Mouse (Mus musculus): ENCODE data around the gene Emilin2. TPM values are rescaled to one million over a fixed set of nuclear protein-coding genes. Genes with fewer than 3 reads are reported as not detected.
A peak's percentile ranks its signal among the peaks of the same experiment; 100 is the strongest.

The Emilin2 gene
- polyA plus RNA-seq, 1 experiment from 2014 or later: 32.9 TPM

DNA sequence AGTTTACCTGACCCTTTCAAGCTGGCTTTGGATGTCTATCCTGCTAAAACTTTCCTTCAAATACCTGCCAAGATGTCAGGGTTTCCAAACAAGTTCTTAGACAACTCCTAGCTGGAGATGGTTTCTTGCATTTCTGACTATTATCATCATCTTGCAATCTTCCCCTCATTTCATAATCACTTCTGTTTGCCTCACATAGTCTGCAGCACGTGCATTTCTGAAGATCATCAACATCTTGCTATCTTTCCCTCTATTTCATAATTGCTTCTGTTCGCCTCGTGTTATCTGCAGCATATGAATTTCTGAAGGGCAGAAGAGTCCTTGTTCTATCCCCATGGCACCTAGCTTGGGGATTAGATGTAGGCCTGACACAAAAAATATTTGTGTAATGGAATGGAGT lies 17.2 kb downstream of the Emilin2 start:
- Histone ChIP-seq H3K27me3 (no peaks in the 10 kb centered on the region), H3K27ac (no peak overlapping the region), H3K4me3 (no peak overlapping the region), H3K9me3 (no peaks in the 10 kb centered on the region), H3K4me2 (no peak overlapping the region), H3K9ac (no peak overlapping the region), H3K36me3 (no peaks in the 10 kb centered on the region), H3K4me1 (peaks cover 13% of the 10 kb centered on the region)
- no peak for ATAC-seq (ENCODE audit: insufficient number of reproducible peaks, low FRiP score, low TSS enrichment, low read depth)
- WGBS: 81% methylated on average over 3 of the region's 3 CpGs

DNA sequence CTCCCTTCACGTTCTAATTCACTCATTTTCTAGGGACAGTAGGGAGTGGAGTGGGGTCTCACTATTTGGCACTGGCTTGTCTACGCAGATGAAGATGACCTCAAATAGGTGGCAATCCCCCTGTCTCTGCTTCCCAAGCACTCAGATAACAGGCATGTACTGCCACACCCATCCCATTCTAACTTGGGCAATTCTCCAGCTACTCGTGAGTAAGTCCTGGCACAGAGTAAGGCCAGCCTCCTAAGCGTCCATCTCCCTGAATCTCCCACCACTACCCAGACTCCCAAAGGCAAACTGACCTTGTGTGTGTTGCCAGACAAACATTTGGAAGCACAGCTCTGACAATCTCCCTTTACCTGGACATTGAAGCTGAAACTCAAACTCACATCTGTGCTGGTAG lies 18.9 kb downstream of the Emilin2 start:
- WGBS: 73% methylated on average over 4 of the region's 4 CpGs
- no peak for ATAC-seq (ENCODE audit: insufficient number of reproducible peaks, low FRiP score, low TSS enrichment, low read depth)
- H3K4me2 ChIP-seq: no peak overlapping the region

DNA sequence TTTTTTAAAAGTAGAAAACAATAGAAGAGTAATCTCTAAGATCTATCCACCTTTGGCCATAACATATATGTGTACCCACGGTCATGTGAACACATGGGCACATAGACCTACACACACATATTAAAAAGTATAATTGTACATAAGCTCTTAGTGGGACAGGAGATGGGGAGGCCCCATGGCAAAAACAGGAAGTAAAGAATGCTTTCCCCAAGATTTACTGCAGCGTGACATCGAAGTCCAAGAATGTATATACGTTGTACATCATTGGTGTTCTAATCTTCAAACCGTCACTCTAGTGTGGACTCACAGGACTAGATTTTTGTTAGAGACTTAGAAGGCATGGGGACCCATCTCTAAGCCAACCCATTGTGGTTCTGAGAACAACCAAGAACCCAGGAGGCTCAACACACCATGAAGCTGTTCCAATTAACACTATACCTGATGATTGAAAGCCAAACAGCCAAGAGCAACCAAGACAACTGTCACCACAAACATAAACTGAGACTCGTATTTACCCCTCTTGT lies 19.8 kb downstream of the Emilin2 start:
- Histone ChIP-seq H3K4me1 (peaks cover 15% of the 10 kb centered on the region), H3K36me3 (no peaks in the 10 kb centered on the region), H3K27me3 (no peaks in the 10 kb centered on the region), H3K9me3 (no peaks in the 10 kb centered on the region), H3K27ac (no peak overlapping the region), H3K9ac (no peak overlapping the region), H3K4me2 (no peak overlapping the region), H3K4me3 (no peak overlapping the region)
- no peak for ATAC-seq (ENCODE audit: insufficient number of reproducible peaks, low FRiP score, low TSS enrichment, low read depth)
- WGBS: 89% methylated on average over 6 of the region's 6 CpGs

More for the DNA sequence above, 18.9 kb downstream of the Emilin2 start:
- H3K27ac ChIP-seq: no peak overlapping the region
- no peaks in the 10 kb centered on the region for H3K9me3 ChIP-seq
- no peaks in the 10 kb centered on the region for H3K36me3 ChIP-seq
- no peaks in the 10 kb centered on the region for H3K27me3 ChIP-seq
- peaks cover 15% of the 10 kb centered on the region for H3K4me1 ChIP-seq
- H3K4me3 ChIP-seq: no peak overlapping the region
- H3K9ac ChIP-seq: no peak overlapping the region

DNA sequence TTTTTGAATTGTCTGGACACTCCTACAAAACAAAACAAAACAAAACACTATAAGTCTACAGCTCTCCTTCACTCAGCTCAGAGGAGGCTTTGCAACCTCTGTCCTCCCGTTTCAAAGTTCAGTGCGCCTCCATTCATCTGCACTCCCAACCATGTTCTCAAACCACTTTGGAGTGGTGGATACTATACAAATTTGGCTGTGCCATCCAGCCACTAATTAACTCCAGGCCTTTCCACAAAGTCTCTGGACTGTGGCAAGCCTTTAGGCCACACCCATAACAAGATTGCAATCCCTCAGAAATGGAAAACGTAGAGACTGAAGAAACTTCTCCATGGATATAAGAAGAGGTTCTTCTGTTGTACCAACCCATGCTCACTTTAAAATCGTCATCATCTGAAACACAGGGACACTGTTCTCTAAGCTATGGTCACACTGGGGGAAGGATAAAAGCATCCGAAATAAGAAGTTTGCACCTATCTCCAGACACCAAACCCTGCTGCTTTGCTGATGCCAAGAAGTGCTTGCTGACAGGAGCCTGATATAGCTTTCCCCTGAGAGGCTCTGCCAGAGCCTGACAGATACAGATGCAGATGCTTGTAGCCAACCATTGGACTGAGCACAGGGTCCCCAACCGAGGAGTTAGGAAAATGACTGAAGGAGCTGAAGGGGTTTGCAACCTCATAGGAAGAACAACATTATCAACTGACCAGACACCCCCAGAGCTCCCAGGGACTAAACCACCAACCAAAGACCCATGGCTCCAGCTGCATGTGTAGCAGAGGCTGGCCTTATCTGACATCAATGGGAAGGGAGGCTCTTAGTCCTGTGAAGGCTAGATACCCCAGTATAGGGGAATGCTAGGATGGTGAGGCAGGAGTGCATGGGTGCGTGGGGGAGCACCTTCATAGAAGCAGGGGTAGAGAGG lies 21.0 kb downstream of the Emilin2 start:
- Histone ChIP-seq H3K9me3 (no peaks in the 10 kb centered on the region), H3K4me2 (no peak overlapping the region), H3K36me3 (no peaks in the 10 kb centered on the region), H3K27ac (peak overlapping the region; percentile 55), H3K9ac (no peak overlapping the region), H3K27me3 (no peaks in the 10 kb centered on the region), H3K4me3 (no peak overlapping the region), H3K4me1 (peaks cover 19% of the 10 kb centered on the region)
- ATAC-seq (ENCODE audit: insufficient number of reproducible peaks, low FRiP score, low TSS enrichment, low read depth): no peak
- 64% methylated on average over 7 of the region's 7 CpGs for WGBS

DNA sequence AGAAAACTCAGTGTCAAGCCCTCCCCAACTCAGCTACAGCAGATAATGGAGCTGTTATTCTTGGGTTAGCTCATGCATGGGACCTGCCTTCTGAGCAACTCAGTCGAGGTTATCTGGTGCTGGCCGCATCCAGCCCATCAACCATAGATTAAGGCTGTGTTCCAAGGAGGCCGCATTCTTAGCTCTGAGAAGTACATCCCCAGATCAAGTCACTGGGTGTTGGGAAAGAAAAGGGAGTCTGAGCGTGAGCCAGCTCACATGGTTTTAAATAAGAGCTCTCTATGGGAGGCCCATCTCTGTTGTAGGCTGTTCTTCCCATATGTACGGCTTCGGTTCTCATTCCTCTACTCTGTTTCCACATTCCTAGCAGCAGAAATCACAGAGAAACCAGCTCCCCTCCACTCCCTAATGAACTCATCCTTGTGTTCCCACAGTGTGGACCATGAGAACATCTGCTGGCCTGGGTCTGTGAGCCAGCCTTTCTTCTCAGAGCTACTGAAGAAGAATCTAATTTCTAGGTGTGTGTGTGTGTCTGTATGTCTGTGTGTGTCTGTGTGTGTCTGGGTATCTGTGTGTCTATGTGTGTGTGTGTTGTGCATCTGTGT lies 22.1 kb downstream of the Emilin2 start:
- peak overlapping the region; percentile 55 for H3K27ac ChIP-seq
- peak; percentile 41; the same call in 1 of the 2 replicates for ATAC-seq (ENCODE audit: insufficient number of reproducible peaks, low FRiP score, low TSS enrichment, low read depth)
- 52% methylated on average over 6 of the region's 6 CpGs for WGBS

DNA sequence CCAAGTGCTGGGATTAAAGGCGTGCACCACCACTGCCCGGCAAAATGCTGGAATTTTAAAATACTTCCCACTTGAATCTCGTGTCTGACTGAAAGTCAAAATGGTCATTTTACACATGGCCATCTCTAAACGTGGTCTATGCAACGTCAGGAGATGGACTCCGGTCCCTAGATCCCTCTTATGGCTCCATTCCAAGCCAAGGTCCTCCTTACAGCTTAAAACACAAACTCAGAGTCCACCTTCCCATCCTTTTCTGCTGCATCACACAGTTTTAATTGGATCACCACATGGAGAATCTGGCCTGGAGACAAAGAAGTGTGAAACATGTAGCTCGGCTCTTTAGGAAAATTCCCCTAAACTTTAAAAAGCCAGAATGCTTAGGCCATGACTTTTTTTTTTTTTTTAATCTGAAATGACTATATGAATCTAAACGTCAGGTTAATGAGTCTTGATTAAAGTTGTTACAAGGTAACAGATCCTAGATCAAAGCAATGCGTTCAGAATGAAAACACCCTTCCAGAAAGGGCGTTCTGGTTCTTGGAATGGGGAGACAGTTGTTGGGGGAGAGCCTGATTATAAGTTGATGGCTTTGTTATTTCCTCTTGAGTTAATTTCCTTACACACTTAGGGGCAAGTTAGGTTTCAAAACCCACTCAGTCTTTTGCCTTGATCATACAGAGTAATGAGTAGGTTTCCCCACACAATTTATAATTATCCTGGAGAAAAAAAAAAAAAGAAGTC lies 22.8 kb downstream of the Emilin2 start:
- H3K36me3 ChIP-seq: no peaks in the 10 kb centered on the region
- peaks cover 31% of the 10 kb centered on the region for H3K4me1 ChIP-seq
- WGBS: 77% methylated on average over 10 of the region's 10 CpGs
- no peak overlapping the region for H3K9ac ChIP-seq
- H3K27ac ChIP-seq: peak overlapping the region; percentile 55; the same call in 1 of the 2 replicates
- no peaks in the 10 kb centered on the region for H3K27me3 ChIP-seq
- ATAC-seq (ENCODE audit: insufficient number of reproducible peaks, low FRiP score, low TSS enrichment, low read depth): no peak
- H3K4me2 ChIP-seq: no peak overlapping the region
- no peak overlapping the region for H3K4me3 ChIP-seq
- H3K9me3 ChIP-seq: no peaks in the 10 kb centered on the region

More for the DNA sequence above, 22.1 kb downstream of the Emilin2 start:
- Histone ChIP-seq H3K4me1 (peaks cover 30% of the 10 kb centered on the region), H3K4me3 (no peak overlapping the region), H3K4me2 (no peak overlapping the region), H3K9me3 (no peaks in the 10 kb centered on the region), H3K27me3 (no peaks in the 10 kb centered on the region), H3K9ac (no peak overlapping the region), H3K36me3 (no peaks in the 10 kb centered on the region)

DNA sequence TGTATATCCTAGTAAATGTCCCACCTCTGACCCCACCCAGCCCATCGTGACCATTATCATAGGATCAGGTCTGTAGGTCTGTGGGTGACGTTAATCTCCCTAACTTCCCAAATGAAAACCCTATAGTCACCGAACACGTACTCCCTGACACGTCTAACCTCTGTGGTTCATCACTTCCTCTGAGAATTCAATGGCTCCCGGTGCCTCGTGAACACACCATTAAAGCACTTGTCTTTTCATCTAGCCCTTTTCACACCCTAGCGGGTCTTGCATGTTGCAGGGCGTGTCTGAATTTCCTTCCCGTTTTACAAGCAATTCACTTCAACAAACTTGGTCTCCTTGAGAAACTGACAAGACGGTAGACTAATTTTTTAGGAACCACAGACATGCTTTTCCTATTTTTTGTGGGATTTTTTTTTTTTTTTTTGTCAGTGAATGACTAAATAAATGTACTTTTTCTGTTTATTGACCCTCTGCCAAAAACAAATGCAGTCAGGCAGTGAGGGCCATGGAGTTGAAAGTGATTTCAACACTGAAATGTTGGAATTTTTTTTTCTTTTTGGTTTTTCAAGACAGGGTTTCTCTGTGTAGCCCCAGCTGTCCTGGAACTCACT lies 23.5 kb downstream of the Emilin2 start:
- no peak overlapping the region for H3K4me3 ChIP-seq
- WGBS: 74% methylated on average over 11 of the region's 11 CpGs
- H3K4me1 ChIP-seq: peaks cover 38% of the 10 kb centered on the region
- H3K9ac ChIP-seq: no peak overlapping the region
- H3K9me3 ChIP-seq: no peaks in the 10 kb centered on the region
- no peaks in the 10 kb centered on the region for H3K36me3 ChIP-seq
- ATAC-seq (ENCODE audit: insufficient number of reproducible peaks, low FRiP score, low TSS enrichment, low read depth): no peak
- H3K4me2 ChIP-seq: no peak overlapping the region
- no peak overlapping the region for H3K27ac ChIP-seq
- H3K27me3 ChIP-seq: no peaks in the 10 kb centered on the region

DNA sequence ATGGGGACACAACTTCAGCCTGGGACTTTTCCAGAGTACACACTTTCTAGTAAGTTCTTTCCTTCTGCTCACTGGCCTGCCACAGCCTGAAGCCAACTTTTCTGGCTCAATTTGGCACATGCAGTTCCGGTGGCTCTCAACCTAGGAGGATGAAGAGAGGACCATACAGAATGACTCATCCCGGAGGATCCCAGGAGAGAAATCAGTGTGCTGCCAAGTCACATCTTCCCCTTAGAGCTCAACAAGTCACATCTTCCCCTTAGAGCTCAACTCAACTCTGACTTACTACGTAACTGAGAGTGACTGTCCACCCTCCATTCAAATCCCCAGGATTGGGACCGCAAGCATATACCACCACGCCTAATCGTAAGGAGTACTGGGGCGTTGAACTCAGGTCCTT lies 24.2 kb downstream of the Emilin2 start:
- WGBS: 90% methylated on average over 7 of the region's 7 CpGs
- no peak for ATAC-seq (ENCODE audit: insufficient number of reproducible peaks, low FRiP score, low TSS enrichment, low read depth)
- Histone ChIP-seq H3K27ac (no peak overlapping the region), H3K9ac (no peak overlapping the region), H3K9me3 (no peaks in the 10 kb centered on the region), H3K36me3 (no peaks in the 10 kb centered on the region), H3K4me2 (no peak overlapping the region), H3K4me3 (no peak overlapping the region), H3K27me3 (no peaks in the 10 kb centered on the region), H3K4me1 (peaks cover 39% of the 10 kb centered on the region)

DNA sequence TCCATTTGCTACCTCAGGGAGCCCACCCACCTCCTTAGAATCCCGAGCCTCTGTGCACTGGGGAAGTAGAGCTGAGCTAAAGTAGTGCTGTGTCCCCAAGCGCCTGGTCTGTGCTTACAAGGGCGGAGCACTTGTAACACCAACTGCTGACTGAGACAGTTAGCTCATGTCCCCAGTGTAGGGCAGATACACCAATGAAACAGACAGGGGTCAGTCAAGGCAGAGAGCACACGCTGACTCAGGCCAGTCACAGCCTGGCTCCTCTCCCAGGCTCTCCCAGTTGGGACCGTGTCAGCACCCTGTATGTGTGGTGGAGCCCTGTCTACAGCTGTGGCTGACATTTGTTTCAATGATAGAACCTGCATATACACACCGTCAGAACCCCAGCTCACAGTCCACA lies 25.8 kb downstream of the Emilin2 start:
- Histone ChIP-seq H3K4me2 (no peak overlapping the region), H3K4me1 (peaks cover 36% of the 10 kb centered on the region), H3K36me3 (no peaks in the 10 kb centered on the region), H3K9ac (no peak overlapping the region), H3K27ac (no peak overlapping the region; the same call in 1 of the 2 replicates), H3K9me3 (no peaks in the 10 kb centered on the region), H3K4me3 (no peak overlapping the region), H3K27me3 (no peaks in the 10 kb centered on the region)
- WGBS: 59% methylated on average over 6 of the region's 6 CpGs
- ATAC-seq (ENCODE audit: insufficient number of reproducible peaks, low FRiP score, low TSS enrichment, low read depth): no peak

DNA sequence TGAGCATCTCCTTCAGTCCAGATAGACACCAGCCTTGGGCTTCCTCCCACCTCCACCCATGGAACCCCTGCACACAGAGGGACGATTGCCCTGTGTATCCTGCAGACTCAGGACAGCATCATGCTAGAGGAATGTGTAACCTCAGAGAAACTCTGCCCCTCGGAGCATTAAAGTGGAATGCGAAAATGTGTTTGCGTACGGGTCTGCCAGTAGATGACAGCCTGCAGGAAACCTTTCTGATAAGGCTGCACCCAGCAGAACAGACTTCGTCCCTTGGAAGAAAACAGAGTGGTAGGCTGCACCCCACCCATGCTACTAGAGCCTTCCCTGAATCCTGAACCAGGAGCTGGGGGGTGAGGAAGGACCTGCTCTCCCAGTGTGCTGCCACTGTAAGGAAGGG lies 26.9 kb downstream of the Emilin2 start:
- Histone ChIP-seq H3K9me3 (no peaks in the 10 kb centered on the region), H3K27me3 (no peaks in the 10 kb centered on the region), H3K9ac (no peak overlapping the region), H3K4me2 (no peak overlapping the region), H3K36me3 (no peaks in the 10 kb centered on the region), H3K27ac (peak overlapping the region; percentile 7; the same call in 1 of the 2 replicates), H3K4me3 (no peak overlapping the region), H3K4me1 (peaks cover 29% of the 10 kb centered on the region)
- no peak for ATAC-seq (ENCODE audit: insufficient number of reproducible peaks, low FRiP score, low TSS enrichment, low read depth)
- 37% methylated on average over 6 of the region's 6 CpGs for WGBS

DNA sequence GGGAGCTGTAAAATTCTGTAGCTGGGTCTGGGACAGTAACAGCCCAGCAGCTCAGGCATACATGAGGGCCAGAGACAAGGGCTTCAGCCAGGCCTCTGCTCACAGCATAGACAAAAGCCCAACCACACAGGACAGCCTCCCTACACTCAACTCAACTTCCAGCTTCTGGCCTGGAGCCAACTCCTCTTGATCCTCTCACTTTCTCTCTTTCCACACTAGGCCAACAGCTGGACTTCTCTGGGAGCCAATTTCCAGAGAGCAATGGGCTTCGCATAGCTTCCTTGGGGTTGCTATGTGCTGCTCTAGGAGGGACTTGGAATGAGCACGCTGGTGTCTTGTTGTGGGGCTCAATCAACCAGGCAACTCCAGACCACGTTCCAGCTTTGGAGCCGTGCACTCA lies 28.5 kb downstream of the Emilin2 start:
- peak; percentile 59; the same call in 1 of the 2 replicates for ATAC-seq (ENCODE audit: insufficient number of reproducible peaks, low FRiP score, low TSS enrichment, low read depth)
- Histone ChIP-seq H3K4me3 (no peak overlapping the region), H3K9ac (no peak overlapping the region), H3K27me3 (no peaks in the 10 kb centered on the region), H3K9me3 (no peaks in the 10 kb centered on the region), H3K36me3 (no peaks in the 10 kb centered on the region), H3K27ac (0 out of 2 replicates have a peak overlapping the region, but pooled peaks have one; percentile 13), H3K4me1 (peaks cover 24% of the 10 kb centered on the region), H3K4me2 (no peak overlapping the region)
- WGBS: 73% methylated on average over 4 of the region's 4 CpGs

Data from limb, embryonic 15.5 days (tissue).